Mouse (Mus musculus) macrophage (primary cell): ENCODE results near the gene Tspan9. TPM values are rescaled to one million over a fixed set of nuclear protein-coding genes. Genes with fewer than 3 reads are reported as not detected.

Experiments
- polyA plus RNA-seq: library from polyadenylated mRNA; stranded (reverse); fragments of 250-400 nt; gene quantifications from 3 replicates; pipeline ENCODE4 v1.2.4, GENCODE M21; 2018; ENCODE audit warnings: inconsistent platforms

Tspan9 gene
- polyA plus RNA-seq, 1 experiment from 2014 or later: 0.36 TPM

Other genes starting within 250 kb of the Tspan9 start
- not detected in 3 replicates for gene Tead4, start 157.2 kb upstream of the Tspan9 start, polyA plus RNA-seq
- gene Tulp3, start 212.3 kb upstream of the Tspan9 start, polyA plus RNA-seq: 4.4 to 7.7 TPM (median 4.6 TPM) in 3 replicates
- 10.4 to 13.5 TPM (median 12.6 TPM) in 3 replicates for gene Rhno1, start 219.3 kb upstream of the Tspan9 start, polyA plus RNA-seq
- gene Foxm1, start 219.4 kb upstream of the Tspan9 start, polyA plus RNA-seq: 1.3 to 6.1 TPM (median 4.1 TPM) in 3 replicates
- not detected in 3 replicates for gene Tex52, start 231.9 kb upstream of the Tspan9 start, polyA plus RNA-seq
- not detected in 3 replicates for gene Gm44596, start 231.9 kb upstream of the Tspan9 start, polyA plus RNA-seq